Mouse (Mus musculus): ENCODE measurements at regions not wholly inside any gene's neighbourhood (a gene's known extent, or its start where the extent isn't known, plus 50 kb on each side); places are given as distances from the start of the nearest gene placed in this dataset.

- intact Hi-C loops (cut with DNase I) = no loop called here
- no peak for DNase-seq (ENCODE audit: low spot score)
These were observed 245.2 kb downstream of the Sv2b start for GRCm38 (mm10) chr7:75063816-75064215.

GRCm38 (mm10) chr7:75050231-75050630, 258.8 kb downstream of the Sv2b start:
- DNase-seq (ENCODE audit: low spot score) = no peak
- intact Hi-C loops (cut with DNase I) = no loop called here

- no peak for DNase-seq (ENCODE audit: low spot score)
- intact Hi-C loops (cut with DNase I) = no loop called here
These were observed 259.3 kb downstream of the Sv2b start for GRCm38 (mm10) chr7:75049751-75050150.

GRCm38 (mm10) chr7:75048822-75049221, 260.2 kb downstream of the Sv2b start:
- intact Hi-C loops (cut with DNase I) = no loop called here
- DNase-seq (ENCODE audit: low spot score) = no peak

- DNase-seq (ENCODE audit: low spot score) = no peak
- intact Hi-C loops (cut with DNase I) = no loop called here
These were observed 261.2 kb downstream of the Sv2b start for GRCm38 (mm10) chr7:75047827-75048226.

GRCm38 (mm10) chr7:75040871-75041270, 268.2 kb downstream of the Sv2b start:
- DNase-seq (ENCODE audit: low spot score) = no peak
- intact Hi-C loops (cut with DNase I) = no loop called here

- DNase-seq (ENCODE audit: low spot score) = no peak
- intact Hi-C loops (cut with DNase I) = no loop called here
These were observed 282.9 kb downstream of the Sv2b start for GRCm38 (mm10) chr7:75026191-75026590.

- no peak for DNase-seq (ENCODE audit: low spot score)
- intact Hi-C loops (cut with DNase I) = no loop called here
These were observed 287.1 kb downstream of the Sv2b start for GRCm38 (mm10) chr7:75021966-75022365.

- DNase-seq (ENCODE audit: low spot score) = no peak
- intact Hi-C loops (cut with DNase I) = no loop called here
These were observed 290.4 kb downstream of the Sv2b start for GRCm38 (mm10) chr7:75018640-75019039.

GRCm38 (mm10) chr7:75008481-75008880, 300.6 kb downstream of the Sv2b start:
- intact Hi-C loops (cut with DNase I) = no loop called here
- no peak for DNase-seq (ENCODE audit: low spot score)

- intact Hi-C loops (cut with DNase I) = no loop called here
- no peak for DNase-seq (ENCODE audit: low spot score)
These were observed 318.9 kb downstream of the Sv2b start for GRCm38 (mm10) chr7:74990198-74990597.

- no peak for DNase-seq (ENCODE audit: low spot score)
- intact Hi-C loops (cut with DNase I) = no loop called here
These were observed 329.6 kb downstream of the Sv2b start for GRCm38 (mm10) chr7:74979479-74979878.

GRCm38 (mm10) chr7:74975986-74976385, 333.1 kb downstream of the Sv2b start:
- intact Hi-C loops (cut with DNase I) = no loop called here
- DNase-seq (ENCODE audit: low spot score) = no peak

GRCm38 (mm10) chr7:74974448-74974847, 334.6 kb downstream of the Sv2b start:
- no peak for DNase-seq (ENCODE audit: low spot score)
- intact Hi-C loops (cut with DNase I) = no loop called here

- intact Hi-C loops (cut with DNase I) = no loop called here
- no peak for DNase-seq (ENCODE audit: low spot score)
These were observed 364.5 kb downstream of the Sv2b start for GRCm38 (mm10) chr7:74944421-74945098.

- intact Hi-C loops (cut with DNase I) = no loop called here
- no peak for DNase-seq (ENCODE audit: low spot score)
These were observed 366.1 kb downstream of the Sv2b start for GRCm38 (mm10) chr7:74942917-74943316.

- intact Hi-C loops (cut with DNase I) = no loop called here
- DNase-seq (ENCODE audit: low spot score) = no peak
These were observed 366.9 kb downstream of the Sv2b start for GRCm38 (mm10) chr7:74942146-74942545.

- DNase-seq (ENCODE audit: low spot score) = no peak
- intact Hi-C loops (cut with DNase I) = no loop called here
These were observed 374.7 kb upstream of the Slco3a1 start for GRCm38 (mm10) chr7:74929142-74929829.

GRCm38 (mm10) chr7:74928226-74928927, 373.8 kb upstream of the Slco3a1 start:
- intact Hi-C loops (cut with DNase I) = no loop called here
- DNase-seq (ENCODE audit: low spot score) = no peak

- no peak for DNase-seq (ENCODE audit: low spot score)
- intact Hi-C loops (cut with DNase I) = no loop called here
These were observed 372.1 kb upstream of the Slco3a1 start for GRCm38 (mm10) chr7:74926729-74927128.

- intact Hi-C loops (cut with DNase I) = loop anchor here (5.0 kb wide), 1 partner anchor 552 kb away; no protein-coding TSS in a partner anchor
- DNase-seq (ENCODE audit: low spot score) = no peak
These were observed 369.6 kb upstream of the Slco3a1 start for GRCm38 (mm10) chr7:74924156-74924555.
